Mouse (Mus musculus) skeletal muscle tissue, adult 2 months (tissue): Measurements from ENCODE around the gene Nrxn1.

Source experiments
- DNase-seq: peaks from one replicate; pipeline ENCODE4 v3.0.0-alpha.2; 2012; ENCODE audit warnings: low read depth, low spot score

The Nrxn1 gene

DNA sequence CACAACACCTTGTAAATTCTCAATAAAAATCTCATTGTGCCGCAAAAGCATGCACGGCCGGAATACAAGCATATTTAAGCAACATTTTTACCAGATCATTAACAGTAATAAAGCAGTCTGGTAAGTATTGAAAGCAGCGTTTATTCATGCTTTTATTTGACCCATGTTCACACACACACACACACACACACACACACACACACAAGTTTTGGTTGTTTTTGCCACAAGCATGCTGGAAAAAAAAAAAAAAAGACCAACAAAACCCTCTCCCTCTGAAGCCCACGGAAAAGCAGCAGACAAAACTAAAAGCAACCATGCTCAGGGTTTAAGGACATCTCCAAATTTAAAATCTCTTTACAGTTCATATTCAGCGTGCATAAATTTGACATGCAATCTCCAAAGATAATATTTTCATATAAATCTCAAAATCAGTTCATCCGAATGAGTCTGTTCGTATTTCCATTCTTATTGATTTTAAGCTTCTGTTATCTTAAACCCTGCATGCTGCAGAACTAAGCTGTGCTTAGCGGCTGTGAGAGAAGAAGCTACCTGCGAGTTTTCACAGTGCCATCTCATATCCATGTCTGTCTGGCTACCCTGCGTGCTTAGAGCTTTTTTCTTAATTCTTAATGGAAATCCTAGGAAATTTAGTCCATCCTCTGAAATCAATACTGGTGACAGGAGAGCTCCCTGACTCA is 1005.1 kb downstream of the Nrxn1 start:
- DNase-seq = no peak

DNA sequence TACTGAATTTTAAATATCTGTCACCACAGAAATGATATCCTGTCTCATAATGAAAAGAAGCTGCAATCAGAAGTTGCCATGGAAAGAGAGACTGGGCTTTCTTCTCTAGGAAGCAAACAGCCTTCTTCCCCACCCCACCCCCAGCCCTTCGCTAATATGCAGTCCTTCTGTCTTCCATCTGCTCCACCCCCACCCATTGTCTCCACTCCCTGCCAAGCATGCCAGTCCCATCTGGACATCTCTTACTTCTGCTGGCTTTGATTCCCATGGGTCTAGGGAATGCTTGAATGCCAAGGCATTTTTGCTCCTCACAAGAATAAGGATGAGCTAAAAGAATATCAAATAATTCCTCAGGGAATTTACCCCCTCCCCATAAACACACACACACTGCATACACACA is 1006.0 kb downstream of the Nrxn1 start:
- DNase-seq = no peak

DNA sequence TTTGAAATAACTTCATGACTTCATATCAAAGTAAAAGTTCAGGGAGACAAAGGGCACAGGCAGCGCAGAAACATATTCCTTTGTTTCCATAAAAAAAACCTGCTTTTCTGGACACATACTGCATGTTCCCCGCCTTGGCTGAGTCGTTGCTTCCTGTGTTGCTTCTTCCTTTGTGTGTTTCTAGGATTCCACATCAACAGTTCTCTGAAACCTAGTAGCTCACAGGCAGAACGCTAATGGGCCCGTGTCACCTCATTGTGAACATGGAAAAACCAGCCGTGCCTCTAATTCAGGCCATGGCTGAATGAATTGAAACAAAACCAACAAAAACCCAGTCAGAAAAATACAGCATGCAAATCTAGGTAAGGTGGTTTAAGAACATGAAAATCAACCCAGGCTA is 1013.9 kb downstream of the Nrxn1 start:
- no peak for DNase-seq

DNA sequence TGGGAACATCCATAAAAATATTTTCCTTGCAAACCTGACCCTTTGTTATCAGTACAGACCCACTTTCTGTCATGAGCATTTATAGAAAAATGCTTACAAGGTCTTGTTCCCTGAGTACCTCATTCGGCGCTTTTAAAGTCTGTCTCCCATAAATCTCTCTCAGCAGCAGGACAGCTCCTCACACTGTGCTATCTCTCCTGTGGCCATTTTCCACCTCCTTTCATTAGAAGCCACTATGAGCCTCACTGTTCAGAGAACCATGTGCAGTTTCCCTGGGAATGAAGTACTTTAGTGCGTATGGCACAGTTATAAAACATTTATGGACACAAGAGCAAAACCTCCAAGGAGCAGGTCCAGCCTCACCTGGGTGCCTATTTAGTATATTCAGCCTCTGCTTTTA is 1014.4 kb downstream of the Nrxn1 start:
- no peak for DNase-seq

DNA sequence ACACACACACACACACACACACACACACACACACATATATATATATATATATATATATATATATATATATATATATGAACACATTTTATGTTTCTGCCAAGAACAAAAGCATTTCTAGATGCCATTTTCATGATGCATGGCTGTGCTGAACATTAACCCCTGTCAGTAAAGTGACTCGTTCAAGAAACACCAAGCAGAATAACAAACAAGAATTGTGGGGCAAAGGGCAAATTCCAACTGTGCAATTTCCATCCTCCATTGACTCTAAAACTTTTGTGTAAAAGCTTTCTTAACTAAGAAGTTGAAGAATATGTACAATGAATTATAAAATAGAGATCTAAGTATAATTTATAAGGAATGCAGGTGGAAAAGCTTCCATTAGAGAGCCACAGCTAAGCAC is 1030.0 kb downstream of the Nrxn1 start:
- no peak for DNase-seq

DNA sequence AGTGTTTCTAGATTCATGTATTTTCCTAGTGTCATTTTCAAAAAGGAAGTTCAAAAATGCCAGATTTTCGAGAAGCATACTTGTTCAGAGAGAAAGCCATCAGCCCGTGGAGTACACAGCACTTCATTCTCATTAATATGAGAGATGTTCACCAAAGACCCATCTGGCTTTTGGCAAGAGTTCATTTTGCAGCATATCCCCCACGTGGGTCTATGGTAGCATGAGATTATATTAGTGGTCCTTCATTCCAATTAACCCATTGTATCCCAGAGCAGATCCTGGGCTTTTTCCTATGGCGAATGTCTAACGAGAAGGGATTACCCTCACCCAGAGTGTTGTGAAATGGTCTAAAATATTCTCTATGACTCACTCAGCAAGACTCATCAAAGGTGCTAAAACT is 1032.0 kb downstream of the Nrxn1 start:
- DNase-seq = no peak

DNA sequence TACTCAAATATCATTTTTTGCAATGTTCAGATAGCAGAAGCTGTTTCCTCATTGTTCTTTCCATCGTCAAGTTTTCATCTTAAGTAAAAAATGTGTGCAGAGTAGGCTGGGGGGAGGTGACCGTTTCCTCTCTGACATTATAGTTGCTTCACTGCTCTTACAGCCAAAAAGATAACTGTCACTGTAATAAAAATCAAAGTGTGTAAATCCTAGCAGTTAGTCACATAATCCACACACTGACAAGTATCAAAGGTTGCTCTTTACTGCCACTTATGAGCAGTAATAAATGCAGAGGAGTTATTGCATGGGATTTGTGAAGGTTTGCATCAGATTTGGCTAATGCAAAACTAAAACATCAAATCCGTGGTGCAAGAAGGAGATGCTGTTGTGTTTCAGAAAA is 1032.7 kb downstream of the Nrxn1 start:
- no peak for DNase-seq

DNA sequence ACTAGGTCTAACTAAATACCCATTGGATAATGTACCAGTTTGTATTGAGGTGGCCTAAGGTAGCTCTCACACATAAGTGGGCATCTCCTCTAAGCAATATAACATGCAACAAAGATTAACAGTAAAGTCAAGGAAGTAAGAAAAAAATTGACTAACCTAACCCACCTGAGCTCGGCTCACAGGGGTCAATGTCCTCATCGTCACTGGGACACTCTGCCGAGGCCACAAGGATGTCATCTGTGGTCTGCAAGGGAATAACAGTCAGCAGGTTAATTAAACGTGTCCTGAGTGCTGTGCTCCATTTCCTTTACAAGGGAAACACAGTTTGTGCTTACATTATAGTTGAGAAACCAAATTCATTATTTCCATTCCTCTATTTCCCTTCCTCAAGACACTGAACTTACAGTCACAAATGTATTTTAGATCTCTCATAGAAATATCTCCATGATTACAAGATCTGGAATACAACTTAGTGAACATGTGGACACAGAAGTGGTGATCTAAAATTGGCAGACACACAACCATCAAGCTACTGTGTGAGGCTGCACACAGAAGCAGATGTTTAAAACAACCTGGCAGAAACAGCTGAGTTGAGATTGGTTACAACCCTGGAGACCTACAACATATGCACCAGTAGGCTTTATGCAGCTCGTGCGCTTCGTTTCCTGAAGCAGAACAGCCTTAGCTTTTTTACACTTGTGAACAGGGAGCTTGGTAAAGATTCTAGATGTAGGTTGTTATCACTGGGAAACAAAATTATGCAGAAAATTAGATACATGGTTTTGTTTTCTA is 1033.4 kb downstream of the Nrxn1 start:
- no peak for DNase-seq

DNA sequence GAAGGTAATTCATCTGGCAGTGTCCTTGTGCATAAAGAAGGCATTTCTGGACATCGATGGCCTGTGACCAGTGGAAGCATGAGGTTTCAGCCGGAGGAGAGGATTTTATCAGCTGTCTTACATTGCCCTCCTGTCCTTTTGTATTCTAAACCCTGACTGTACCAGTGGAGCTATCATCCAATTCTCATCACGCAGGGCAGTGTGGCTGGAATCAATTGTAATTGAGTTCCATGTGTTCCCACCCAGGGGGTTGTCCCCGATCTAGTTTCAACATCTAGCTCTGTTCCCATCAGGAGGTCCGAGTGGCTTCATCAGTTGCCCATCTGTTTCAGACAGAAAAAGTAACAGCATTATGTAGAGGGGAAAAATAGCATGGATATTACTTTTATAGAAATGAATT is 1038.6 kb downstream of the Nrxn1 start:
- DNase-seq = no peak

DNA sequence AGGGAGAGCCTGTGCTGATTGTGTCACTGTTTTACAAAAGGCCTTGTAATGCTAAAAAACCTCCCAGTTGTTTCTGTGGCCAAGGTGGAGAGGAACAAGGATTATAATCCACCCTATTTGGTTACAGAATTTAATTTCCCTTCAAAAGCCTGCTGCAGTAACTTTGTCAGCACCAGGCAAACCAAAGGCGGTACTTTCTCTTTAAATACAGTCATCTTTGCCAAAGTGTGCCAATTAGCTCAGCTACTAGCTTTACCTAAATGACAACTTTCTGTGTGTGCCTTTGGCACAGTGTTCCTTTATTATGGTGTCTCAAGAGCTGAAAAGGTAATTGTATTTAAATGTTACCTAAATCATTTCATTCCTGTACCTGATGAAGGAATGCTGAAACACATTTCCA is 1053.6 kb downstream of the Nrxn1 start:
- DNase-seq = no peak

DNA sequence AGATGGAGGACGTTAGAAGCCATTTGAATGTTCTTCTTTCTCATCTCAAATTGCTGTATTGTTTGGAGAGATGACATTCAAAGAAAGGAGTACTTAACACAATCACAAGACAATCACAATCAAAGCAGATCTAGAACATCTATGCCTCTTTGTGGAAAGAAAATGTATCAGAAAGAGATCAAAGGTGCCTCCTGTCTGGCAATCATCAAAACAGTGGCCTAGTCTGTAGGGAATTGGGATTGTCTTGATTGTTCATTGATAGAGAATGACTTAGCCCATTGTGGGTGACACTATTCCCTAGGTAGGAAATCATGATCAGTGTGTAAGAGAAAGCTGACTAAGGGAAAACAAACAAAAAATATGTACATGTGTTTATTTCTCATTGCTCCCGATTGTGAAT is 1060.5 kb downstream of the Nrxn1 start:
- DNase-seq = no peak

DNA sequence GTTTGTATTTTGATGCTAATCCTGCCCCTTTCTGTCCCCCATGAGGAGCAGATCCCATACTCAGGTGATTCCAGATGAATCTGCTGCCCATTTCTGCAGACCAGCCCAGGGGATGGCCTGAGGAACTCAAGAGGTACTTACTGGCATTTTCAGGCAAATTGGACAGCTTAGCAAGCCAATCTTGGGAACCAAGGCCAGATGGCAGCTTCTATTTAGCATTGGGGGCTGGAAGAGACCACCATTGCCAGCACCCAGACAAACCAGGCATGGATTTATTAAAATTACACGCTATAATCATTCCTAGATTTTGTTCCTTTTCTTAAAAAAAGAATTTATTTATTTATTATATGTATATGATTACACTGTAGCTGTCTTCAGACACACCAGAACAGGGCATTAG is 1076.2 kb downstream of the Nrxn1 start:
- DNase-seq = no peak

DNA sequence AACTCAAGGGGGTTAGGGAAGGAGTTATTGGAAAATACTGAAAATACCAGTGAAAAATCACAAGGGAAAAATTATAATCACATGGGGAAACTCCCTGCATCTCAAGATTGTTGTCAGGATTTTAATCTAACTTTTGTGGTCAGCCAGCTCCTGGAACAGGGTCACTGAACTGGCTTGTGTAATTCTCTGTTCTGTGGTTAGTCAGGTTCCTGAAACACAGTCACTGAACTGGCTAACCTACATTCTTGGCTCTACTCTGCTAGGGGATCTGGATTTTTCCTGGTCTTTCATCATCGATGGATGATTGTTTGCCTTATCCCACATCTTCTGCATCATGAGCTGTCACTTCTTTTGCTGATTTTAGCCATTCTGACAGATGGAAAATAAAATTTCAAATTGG is 1081.1 kb downstream of the Nrxn1 start:
- DNase-seq = no peak

DNA sequence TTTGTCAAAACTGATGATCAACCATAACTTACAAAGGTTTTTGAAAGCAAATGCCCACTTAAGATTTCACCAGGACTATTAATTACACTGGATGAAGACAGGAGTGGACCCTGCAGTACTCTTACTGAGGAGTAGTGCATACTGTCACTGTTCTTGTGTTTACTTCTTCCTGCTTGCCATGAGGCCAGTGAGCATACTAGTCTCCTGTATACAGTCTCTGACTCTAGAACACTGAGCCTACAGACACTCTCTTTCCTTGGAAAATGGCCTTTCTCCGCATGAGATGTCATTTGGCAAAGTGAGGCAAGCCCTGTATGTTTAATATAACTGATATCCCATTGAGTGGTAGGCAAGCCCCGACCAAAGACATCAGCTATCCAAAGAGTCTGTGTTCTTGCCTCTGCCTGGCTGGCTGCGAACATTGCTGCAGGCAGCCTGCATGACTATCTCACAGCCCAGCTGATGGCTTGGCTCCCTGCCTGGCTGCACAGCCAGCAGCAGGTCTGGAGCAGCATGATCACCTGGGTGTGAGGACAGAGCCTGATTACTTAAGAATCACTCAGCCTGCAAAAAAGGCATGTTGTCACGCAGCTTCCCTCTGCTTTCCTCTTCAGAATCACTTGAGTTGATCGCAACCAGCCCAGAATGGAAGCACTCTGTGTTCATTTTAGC is 1085.3 kb downstream of the Nrxn1 start:
- no peak for DNase-seq

DNA sequence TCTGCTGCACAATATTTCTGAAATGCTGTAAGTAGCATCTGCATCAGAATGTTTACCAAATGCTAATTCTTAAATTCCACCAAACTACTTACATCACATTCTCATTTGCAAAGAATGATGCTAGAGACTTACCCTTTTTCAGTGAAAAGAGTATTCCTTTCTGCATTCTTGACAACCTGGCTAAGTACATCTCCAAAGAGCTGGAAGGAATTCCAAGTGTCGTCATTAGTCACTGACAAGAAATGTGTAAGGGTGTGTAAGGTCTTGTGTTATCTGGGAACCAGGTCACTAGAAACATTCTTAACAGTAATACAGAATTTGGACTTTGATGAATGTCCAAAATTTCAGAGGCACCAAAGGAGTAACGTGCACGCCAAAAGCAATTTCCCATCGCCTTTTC is 1102.2 kb downstream of the Nrxn1 start:
- DNase-seq = no peak
